Mouse (Mus musculus) megakaryocyte, embryonic 14.5 days (primary cell): Measurements from ENCODE around the gene Slc12a8.

ENCODE experiments used
- FLI1 ChIP-seq: IDR thresholded peaks from 2 replicates; pipeline ENCODE4 v1.6.1; 2012; ENCODE audit warnings: low read length, inconsistent platforms, mixed read lengths
- GATA1 ChIP-seq: IDR thresholded peaks from 3 replicates; pipeline ENCODE4 v1.6.1; 2012; ENCODE audit warnings: mixed read lengths, low read length, inconsistent platforms, borderline replicate concordance

DNA sequence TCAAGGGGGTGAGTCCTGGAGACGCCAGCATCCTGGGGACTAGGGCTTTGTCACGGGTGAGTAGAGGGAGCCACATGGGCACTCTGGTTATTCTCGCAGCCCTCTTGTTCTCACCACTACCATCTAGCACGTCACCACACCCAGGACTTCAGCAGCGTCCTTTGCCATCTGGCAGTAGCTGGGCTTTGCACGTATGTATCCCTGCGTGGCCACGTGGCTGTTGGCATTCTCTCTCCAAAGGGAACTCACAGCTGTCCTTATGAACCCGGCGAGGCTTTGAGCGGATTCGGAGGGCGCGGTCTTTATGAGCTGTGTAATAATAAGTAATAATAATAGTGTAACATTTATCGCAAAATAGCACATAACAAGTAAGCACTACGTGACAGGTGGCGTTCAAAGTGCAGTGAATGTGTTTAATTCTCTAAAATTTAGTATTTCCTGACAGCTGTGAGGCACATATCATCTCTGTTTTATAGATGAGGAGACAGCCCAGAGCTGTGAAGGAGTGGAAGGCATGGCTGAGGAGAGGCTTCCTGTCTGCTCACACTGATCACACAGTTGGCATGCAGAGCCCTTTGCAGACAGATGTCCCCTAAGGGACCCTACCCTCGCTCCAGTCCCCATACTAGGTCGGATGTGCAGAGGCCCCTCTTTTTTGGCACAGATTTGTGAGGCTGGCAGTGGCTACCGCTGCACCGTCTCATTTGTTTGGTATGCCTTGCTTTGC, 20.5 kb downstream of the Slc12a8 start:
- no peak for TF ChIP-seq GATA1
- no peak for TF ChIP-seq FLI1
